Mouse (Mus musculus) T-helper 1 cell (primary cell): ENCODE measurements at regions not wholly inside any gene's neighbourhood (a gene's known extent, or its start where the extent isn't known, plus 50 kb on each side); places are given as distances from the start of the nearest gene placed in this dataset.
"Not testable (repeated sequence)": the region's sequence is repeated elsewhere in the genome, so short reads cannot be mapped to it uniquely, and the experiment has no call there.

Source experiments
- in situ Hi-C: fragments of 300-600 bp; cut with MboI, MseI; formaldehyde crosslinking; loops from one replicate; pipeline ENCODE4 v1.15.1; 2025; ENCODE audit warnings: high pct_unique_total_duplicates

GRCm38 (mm10) chr9:85637274-85637673 lies 111.9 kb downstream of the Ibtk start:
- in situ Hi-C loops: no loop called here

GRCm38 (mm10) chr9:85636131-85636447 lies 113.0 kb downstream of the Ibtk start:
- in situ Hi-C loops: no loop called here

- in situ Hi-C loops: no loop called here
These were observed 113.5 kb downstream of the Ibtk start for GRCm38 (mm10) chr9:85635438-85636130.

GRCm38 (mm10) chr9:85634786-85635185 lies 114.3 kb downstream of the Ibtk start:
- in situ Hi-C loops: not testable (repeated sequence)

- in situ Hi-C loops: no loop called here
These were observed 131.2 kb downstream of the Ibtk start for GRCm38 (mm10) chr9:85617972-85618371.

- in situ Hi-C loops: no loop called here
These were observed 131.9 kb downstream of the Ibtk start for GRCm38 (mm10) chr9:85617177-85617777.

GRCm38 (mm10) chr9:85616266-85616869 lies 132.8 kb downstream of the Ibtk start:
- in situ Hi-C loops: no loop called here

GRCm38 (mm10) chr9:85609152-85609551 lies 140.0 kb downstream of the Ibtk start:
- in situ Hi-C loops: no loop called here

GRCm38 (mm10) chr9:85596959-85597358 lies 152.2 kb downstream of the Ibtk start:
- in situ Hi-C loops: no loop called here

- in situ Hi-C loops: no loop called here
These were observed 155.3 kb downstream of the Ibtk start for GRCm38 (mm10) chr9:85593867-85594266.

GRCm38 (mm10) chr9:85592639-85593038 lies 156.5 kb downstream of the Ibtk start:
- in situ Hi-C loops: no loop called here

- in situ Hi-C loops: no loop called here
These were observed 159.9 kb downstream of the Ibtk start for GRCm38 (mm10) chr9:85589210-85589609.

- in situ Hi-C loops: no loop called here
These were observed 161.1 kb downstream of the Ibtk start for GRCm38 (mm10) chr9:85588077-85588476.

- in situ Hi-C loops: no loop called here
These were observed 168.0 kb downstream of the Ibtk start for GRCm38 (mm10) chr9:85581028-85581595.

GRCm38 (mm10) chr9:85577812-85578211 lies 171.3 kb downstream of the Ibtk start:
- in situ Hi-C loops: no loop called here

- in situ Hi-C loops: no loop called here
These were observed 171.8 kb downstream of the Ibtk start for GRCm38 (mm10) chr9:85577338-85577737.

- in situ Hi-C loops: no loop called here
These were observed 180.3 kb downstream of the Ibtk start for GRCm38 (mm10) chr9:85568877-85569276.

- in situ Hi-C loops: no loop called here
These were observed 197.3 kb downstream of the Ibtk start for GRCm38 (mm10) chr9:85551871-85552270.

GRCm38 (mm10) chr9:85550455-85550854 lies 198.7 kb downstream of the Ibtk start:
- in situ Hi-C loops: no loop called here

- in situ Hi-C loops: no loop called here
These were observed 202.9 kb downstream of the Ibtk start for GRCm38 (mm10) chr9:85546226-85546625.

GRCm38 (mm10) chr9:85545566-85545965 lies 203.6 kb downstream of the Ibtk start:
- in situ Hi-C loops: no loop called here

GRCm38 (mm10) chr9:85538557-85538956 lies 210.6 kb downstream of the Ibtk start:
- in situ Hi-C loops: loop anchor here (10.0 kb wide), 1 partner anchor 1174 kb away; no protein-coding TSS in a partner anchor

GRCm38 (mm10) chr9:85528421-85528820 lies 201.3 kb upstream of the Tent5a start:
- in situ Hi-C loops: no loop called here
